Mouse (Mus musculus) MEL (cell line): ENCODE measurements at regions not wholly inside any gene's neighbourhood (a gene's known extent, or its start where the extent isn't known, plus 50 kb on each side); places are given as distances from the start of the nearest gene placed in this dataset.

Experiments
- CTCF ChIP-seq, 3 experiments: IDR thresholded peaks in 2 of 3; conservative IDR thresholded peaks in 1 of 3; 2 replicates each; pipeline ENCODE4 v1.5.1; 2011 to 2012; ENCODE audit warnings: low read length in 3 of 3, low read depth in 2 of 3, mild to moderate bottlenecking in 2 of 3, improper control_type of control experiment in 1 of 3, inconsistent platforms in 1 of 3, mixed read lengths in 1 of 3, moderate library complexity in 1 of 3; ENCODE audit not compliant: control insufficient read depth in 1 of 3, insufficient read depth in 1 of 3, poor library complexity in 1 of 3, severe bottlenecking in 1 of 3
- KAT2A ChIP-seq: conservative IDR thresholded peaks from 2 replicates; pipeline ENCODE4 v1.6.1; 2012; ENCODE audit warnings: low read depth, low read length, improper control_type of control experiment, inconsistent platforms
- MYC ChIP-seq: IDR thresholded peaks from 2 replicates; pipeline ENCODE4 v1.6.1; 2011; ENCODE audit warnings: low read depth, mild to moderate bottlenecking, low read length, improper control_type of control experiment, moderate library complexity
- UBTF ChIP-seq: IDR thresholded peaks from 2 replicates; pipeline ENCODE4 v1.6.1; 2012; ENCODE audit warnings: low read depth, mild to moderate bottlenecking, inconsistent platforms, low read length, improper control_type of control experiment, moderate library complexity, borderline replicate concordance; ENCODE audit not compliant: insufficient read depth

GRCm38 (mm10) chr17:62358323-62358722 is 522.8 kb downstream of the Efna5 start:
- no peak for TF ChIP-seq MYC
- no peak for TF ChIP-seq UBTF
- TF ChIP-seq KAT2A, result no peak
- no peak for TF ChIP-seq CTCF (IDR thresholded peaks at IDR 0.05 in 2 of 3, conservative IDR thresholded peaks at IDR 0.05 in 1 of 3; ENCODE audit: control insufficient read depth in 1 of 3, insufficient read depth in 1 of 3, low read depth in 2 of 3, low read length in 3 of 3, poor library complexity in 1 of 3, severe bottlenecking in 1 of 3)
